9 mouse cellular contexts compared by ENCODE assay signal in genomic region chr10:111699557-111700508, GRCm38 (mm10).
A peak's percentile ranks its signal among the peaks of the same experiment; 100 is the strongest.
DNase-seq lines count a peak whose midpoint lies in the region; ATAC-seq and TF ChIP-seq lines count a peak whose summit lies in the region.
"Had no signal": no experiment of that assay in that cellular context is flagged by ENCODE, and none has a peak within 500 bp of the region (broad histone marks: within the 10 kb centered on the region; RNA-seq: fewer than 3 reads in every experiment).

No protein-coding gene starts in this region.

- no peaks in the 10 kb centered on the region for H3K36me3 ChIP-seq in forebrain, postnatal 0 days (ENCODE audit: insufficient read depth)
- no peaks in the 10 kb centered on the region for H3K36me3 ChIP-seq in midbrain, embryonic 13.5 days

- no peak for TF ChIP-seq CTCF in forebrain, postnatal 0 days (IDR thresholded peaks at IDR 0.05; ENCODE audit: low read depth)

- no peak overlapping the region for H3K9ac ChIP-seq in forebrain, postnatal 0 days
- H3K9ac ChIP-seq in midbrain, embryonic 13.5 days (replicated peaks): no peak overlapping the region

- no peaks in the 10 kb centered on the region for H3K9me3 ChIP-seq in forebrain, postnatal 0 days (ENCODE audit: low read length)
- H3K9me3 ChIP-seq in midbrain, embryonic 13.5 days: no peaks in the 10 kb centered on the region

- H3K4me1 ChIP-seq in forebrain, postnatal 0 days (ENCODE audit: insufficient read depth): peaks cover 8% of the 10 kb centered on the region; the same call in 1 of the 2 replicates
- peaks cover 8% of the 10 kb centered on the region; the same call in 1 of the 2 replicates for H3K4me1 ChIP-seq in midbrain, embryonic 13.5 days (replicated peaks)

- peak; percentile 40 for DNase-seq in embryo, embryonic 10 days (ENCODE audit: low spot score)
- no peak for DNase-seq in embryo, embryonic 9.5 days (ENCODE audit: extremely low spot score)
- DNase-seq in brain, embryonic 18.5 days (ENCODE audit: low read depth, low spot score): peak; percentile 46
- DNase-seq in forebrain, postnatal 0 days: peak; percentile 72
- no peak for DNase-seq in cerebellum, adult 9-11 months
- DNase-seq in ovary, postnatal 14 days (ENCODE audit: low spot score): no peak
- DNase-seq: lung, postnatal 36 days had no signal

- H3K4me3 ChIP-seq in forebrain, postnatal 0 days (ENCODE audit: low read depth, low read length): no peak overlapping the region
- H3K4me3 ChIP-seq in midbrain, embryonic 13.5 days (replicated peaks): no peak overlapping the region

- peak overlapping the region; percentile 54 for H3K27ac ChIP-seq in forebrain, postnatal 0 days (ENCODE audit: low read depth, low read length)
- peak overlapping the region; percentile 47 for H3K27ac ChIP-seq in midbrain, embryonic 13.5 days

- peak overlapping the region; percentile 33 for H3K4me2 ChIP-seq in forebrain, postnatal 0 days (ENCODE audit: low read depth)
- no peak overlapping the region for H3K4me2 ChIP-seq in midbrain, embryonic 13.5 days (replicated peaks)

- ATAC-seq in forebrain, postnatal 0 days: peak; percentile 91
- peak; percentile 72 for ATAC-seq in midbrain, embryonic 13.5 days
- ATAC-seq in granulocyte monocyte progenitor cell, adult 5-6 weeks (replicated peaks; ENCODE audit: poor library complexity, severe bottlenecking): no peak

- WGBS in forebrain, postnatal 0 days: 42% methylated on average over 16 of the region's 16 CpGs
- WGBS in midbrain, embryonic 13.5 days: 63% methylated on average over 16 of the region's 16 CpGs

- H3K27me3 ChIP-seq in forebrain, postnatal 0 days (ENCODE audit: insufficient read depth, low read length): no peaks in the 10 kb centered on the region
- H3K27me3 ChIP-seq in midbrain, embryonic 13.5 days: no peaks in the 10 kb centered on the region

Comparison
In these comparisons a context has a peak if more than half of its experiments do, and no peak if none do; other contexts are left out.
1. DNase-seq: peak in embryo, embryonic 10 days (single experiment), brain, embryonic 18.5 days (single experiment) and forebrain, postnatal 0 days (single experiment); none in embryo, embryonic 9.5 days (single experiment), cerebellum, adult 9-11 months (single experiment) and ovary, postnatal 14 days (single experiment).